9 mouse cellular contexts compared by ENCODE assay signal in genomic region chr3:20986377-20986727, GRCm38 (mm10).
A peak's percentile ranks its signal among the peaks of the same experiment; 100 is the strongest.
DNase-seq lines count a peak whose midpoint lies in the region; ATAC-seq and TF ChIP-seq lines count a peak whose summit lies in the region.
"Had no signal": no experiment of that assay in that cellular context is flagged by ENCODE, and none has a peak within 500 bp of the region (broad histone marks: within the 10 kb centered on the region; RNA-seq: fewer than 3 reads in every experiment).

No protein-coding gene starts in this region.

- H3K4me2 ChIP-seq in hindbrain, embryonic 12.5 days (replicated peaks): no peak overlapping the region
- H3K4me2 ChIP-seq in heart, embryonic 12.5 days: no peak overlapping the region
- H3K4me2 ChIP-seq: liver, embryonic 13.5 days had no signal

- no peak overlapping the region for H3K4me3 ChIP-seq in hindbrain, embryonic 12.5 days
- no peak overlapping the region for H3K4me3 ChIP-seq in midbrain, embryonic 10.5 days
- H3K4me3 ChIP-seq in heart, embryonic 12.5 days: no peak overlapping the region
- no peak overlapping the region for H3K4me3 ChIP-seq in thymus, adult 2 months (ENCODE audit: control insufficient read depth, insufficient read depth, low read length)
- H3K4me3 ChIP-seq: liver, embryonic 13.5 days had no signal

- H3K9ac ChIP-seq in hindbrain, embryonic 12.5 days: no peak overlapping the region
- H3K9ac ChIP-seq in heart, embryonic 12.5 days: no peak overlapping the region
- H3K9ac ChIP-seq: liver, embryonic 13.5 days had no signal

- TF ChIP-seq POLR2A in thymus, adult 2 months (IDR thresholded peaks at IDR 0.05; ENCODE audit: control insufficient read depth, extremely low read depth, insufficient read depth, low read length, poor library complexity): no peak

- peak; percentile 89 for ATAC-seq in hindbrain, embryonic 12.5 days (ENCODE audit: low FRiP score)
- ATAC-seq in erythroid progenitor cell, adult 5-6 weeks (replicated peaks; ENCODE audit: low FRiP score, poor library complexity, severe bottlenecking): no peak
- ATAC-seq in heart, embryonic 12.5 days (ENCODE audit: insufficient number of reproducible peaks, low FRiP score): no peak

- 0% methylated on average over 1 of the region's 1 CpGs for WGBS in hindbrain, embryonic 12.5 days
- 0% methylated on average over 1 of the region's 1 CpGs for WGBS in midbrain, embryonic 10.5 days
- WGBS in heart, embryonic 12.5 days: 15% methylated on average over 1 of the region's 1 CpGs
- 93% methylated on average over 1 of the region's 1 CpGs for WGBS in thymus, adult 2 months

- H3K4me1 ChIP-seq in hindbrain, embryonic 12.5 days: peaks cover 13% of the 10 kb centered on the region
- H3K4me1 ChIP-seq in midbrain, embryonic 10.5 days: peaks cover 30% of the 10 kb centered on the region
- peaks cover 19% of the 10 kb centered on the region for H3K4me1 ChIP-seq in heart, embryonic 12.5 days (replicated peaks)
- H3K4me1 ChIP-seq in thymus, adult 2 months (replicated peaks; ENCODE audit: control insufficient read depth, insufficient read depth, low read length): no peaks in the 10 kb centered on the region
- H3K4me1 ChIP-seq: liver, embryonic 13.5 days had no signal

- H3K9me3 ChIP-seq in hindbrain, embryonic 12.5 days (replicated peaks): no peaks in the 10 kb centered on the region
- no peaks in the 10 kb centered on the region for H3K9me3 ChIP-seq in midbrain, embryonic 10.5 days (replicated peaks)
- H3K9me3 ChIP-seq in heart, embryonic 12.5 days (replicated peaks): no peaks in the 10 kb centered on the region
- H3K9me3 ChIP-seq: liver, embryonic 13.5 days had no signal

- H3K27me3 ChIP-seq in hindbrain, embryonic 12.5 days: no peaks in the 10 kb centered on the region
- no peaks in the 10 kb centered on the region for H3K27me3 ChIP-seq in midbrain, embryonic 10.5 days (ENCODE audit: low read depth, poor library complexity, severe bottlenecking)
- no peaks in the 10 kb centered on the region for H3K27me3 ChIP-seq in heart, embryonic 12.5 days (replicated peaks)
- no peaks in the 10 kb centered on the region for H3K27me3 ChIP-seq in thymus, adult 2 months (ENCODE audit: control insufficient read depth, insufficient read depth, low read length)
- H3K27me3 ChIP-seq: liver, embryonic 13.5 days had no signal

- no peak for TF ChIP-seq CTCF in thymus, adult 2 months (IDR thresholded peaks at IDR 0.05; ENCODE audit: borderline replicate concordance, control insufficient read depth, extremely low read depth, insufficient read depth, low read length, poor library complexity)

- H3K27ac ChIP-seq in hindbrain, embryonic 12.5 days: peak overlapping the region; percentile 44; the same call in 1 of the 2 replicates
- peak overlapping the region; percentile 70 for H3K27ac ChIP-seq in midbrain, embryonic 10.5 days (replicated peaks)
- no peak overlapping the region for H3K27ac ChIP-seq in heart, embryonic 12.5 days (ENCODE audit: poor library complexity, severe bottlenecking)
- H3K27ac ChIP-seq in thymus, adult 2 months (ENCODE audit: control insufficient read depth, insufficient read depth, low read length): no peak overlapping the region
- H3K27ac ChIP-seq: liver, embryonic 13.5 days had no signal

- DNase-seq in Muller cell, postnatal 12 days (ENCODE audit: inconsistent ontology term): peak; percentile 65
- DNase-seq in cerebellum, postnatal 25 days: peak; percentile 50 to 62
- DNase-seq in midbrain, embryonic 10.5 days (ENCODE audit: low spot score): peak; percentile 51
- no peak for DNase-seq in thymus, adult 2 months
- DNase-seq in spleen, adult 18-20 months: no peak
- DNase-seq: liver, embryonic 13.5 days had no signal

- no peaks in the 10 kb centered on the region for H3K36me3 ChIP-seq in hindbrain, embryonic 12.5 days
- H3K36me3 ChIP-seq in midbrain, embryonic 10.5 days: no peaks in the 10 kb centered on the region
- no peaks in the 10 kb centered on the region for H3K36me3 ChIP-seq in heart, embryonic 12.5 days
- H3K36me3 ChIP-seq in thymus, adult 2 months (ENCODE audit: control insufficient read depth, insufficient read depth, low read length): no peaks in the 10 kb centered on the region
- H3K36me3 ChIP-seq: liver, embryonic 13.5 days had no signal

Comparison
In these comparisons a context has a peak if more than half of its experiments do, and no peak if none do; other contexts are left out.
1. DNase-seq: peak in Muller cell, postnatal 12 days (single experiment), cerebellum, postnatal 25 days (2 of 2) and midbrain, embryonic 10.5 days (single experiment); none in thymus, adult 2 months (single experiment) and spleen, adult 18-20 months (0 of 2).
2. H3K27ac ChIP-seq: peak in hindbrain, embryonic 12.5 days (single experiment) and midbrain, embryonic 10.5 days (single experiment); none in heart, embryonic 12.5 days (single experiment) and thymus, adult 2 months (single experiment).